Mouse (Mus musculus): ENCODE measurements around the gene Gnat2.

Gnat2 gene

DNA sequence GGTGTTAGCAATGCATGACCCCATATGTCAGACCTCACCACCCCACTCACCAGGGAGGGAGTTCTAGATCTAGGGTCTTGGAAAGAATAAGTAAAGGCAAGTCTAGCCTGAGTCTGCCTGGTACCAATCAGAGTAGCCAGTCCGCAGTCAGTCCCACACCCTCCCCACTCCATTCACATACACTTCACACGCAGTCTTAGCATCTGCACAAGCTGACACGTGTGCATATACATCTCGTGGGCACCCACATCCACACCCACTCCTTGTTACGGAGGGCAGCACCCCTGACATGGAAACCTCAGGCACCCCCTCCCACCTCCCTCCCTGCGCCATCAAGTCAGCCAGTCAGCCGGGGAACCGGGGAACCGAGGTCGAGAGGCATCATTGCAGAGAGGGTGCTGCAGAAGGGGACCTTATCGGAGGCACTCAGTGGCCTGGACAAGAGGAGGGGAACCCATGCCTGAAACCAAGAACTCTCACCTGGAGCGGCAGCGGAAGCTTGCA lies 7.8 kb upstream of the Gnat2 start:
- DNase-seq (ENCODE audit: extremely low spot score, low read depth, low spot score): no peak

- peak; percentile 56 for DNase-seq (ENCODE audit: extremely low spot score, low read depth, low spot score)
Observed at GRCm38 (mm10) chr3:108085281-108085720, 7.3 kb upstream of the Gnat2 start.

DNA sequence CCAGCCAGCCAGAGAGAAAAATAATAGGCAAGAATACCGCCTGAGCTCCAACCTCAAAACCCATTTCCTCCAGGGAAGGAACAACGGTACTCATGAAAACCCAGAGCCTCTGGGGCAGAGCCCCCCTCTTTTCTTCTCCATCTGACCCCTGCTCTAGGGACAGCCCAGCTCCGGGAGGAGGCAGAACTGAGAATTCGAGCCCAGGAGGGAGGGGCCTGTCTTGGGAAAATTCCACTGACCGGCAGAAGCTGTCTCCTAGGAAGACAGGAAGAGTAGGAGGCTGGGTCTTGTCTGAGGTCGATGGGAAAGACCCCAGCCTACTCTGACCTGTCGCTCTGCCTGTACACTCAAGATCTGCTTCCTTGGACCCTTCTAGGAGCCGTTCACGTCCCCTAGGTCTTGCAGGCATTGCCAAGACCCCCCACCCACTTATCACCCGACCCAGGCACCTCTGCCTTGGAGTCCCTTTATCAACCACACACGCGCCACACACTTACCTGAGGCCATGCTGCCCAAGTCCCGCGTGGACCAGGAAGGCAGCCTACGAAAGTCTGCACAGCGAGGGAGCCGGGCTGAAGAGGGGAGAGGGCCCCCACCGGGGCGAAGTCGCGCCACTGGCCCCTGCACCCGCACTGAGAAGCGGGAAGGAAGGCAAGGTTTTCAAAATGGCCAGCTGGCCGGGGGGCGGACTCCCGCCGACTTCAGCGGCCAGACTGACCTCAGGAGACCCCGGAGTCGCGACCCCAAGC lies 6.7 kb upstream of the Gnat2 start:
- DNase-seq (ENCODE audit: extremely low spot score, low read depth, low spot score): no peak

- DNase-seq (ENCODE audit: extremely low spot score, low read depth, low spot score): peak; percentile 37
Observed at GRCm38 (mm10) chr3:108086470-108086979, 6.1 kb upstream of the Gnat2 start, which contains the start of gene Ampd2. Gene Ampd2 (minus strand): TSS chr3:108086651.

DNA sequence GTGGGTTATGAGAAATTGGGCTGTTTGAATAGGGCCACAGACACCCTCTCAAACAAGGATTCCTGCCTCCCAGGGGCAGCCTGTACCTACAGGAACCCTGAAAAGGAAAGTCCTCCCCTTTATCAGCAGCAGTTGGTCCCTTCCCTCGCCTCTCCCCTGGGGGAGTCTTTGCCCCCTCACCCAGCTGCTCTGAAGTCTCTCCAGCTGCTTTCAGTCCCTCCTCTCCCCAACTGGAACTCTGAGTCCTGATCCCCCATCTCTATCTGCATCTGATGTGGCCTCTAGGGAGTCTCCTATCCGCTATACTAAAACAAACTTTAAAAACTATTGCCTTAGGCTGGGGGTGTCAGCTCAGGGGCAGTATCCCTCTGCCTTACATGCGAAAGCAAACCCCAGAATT lies 5.3 kb upstream of the Gnat2 start:
- DNase-seq (ENCODE audit: extremely low spot score, low read depth, low spot score): no peak

DNA sequence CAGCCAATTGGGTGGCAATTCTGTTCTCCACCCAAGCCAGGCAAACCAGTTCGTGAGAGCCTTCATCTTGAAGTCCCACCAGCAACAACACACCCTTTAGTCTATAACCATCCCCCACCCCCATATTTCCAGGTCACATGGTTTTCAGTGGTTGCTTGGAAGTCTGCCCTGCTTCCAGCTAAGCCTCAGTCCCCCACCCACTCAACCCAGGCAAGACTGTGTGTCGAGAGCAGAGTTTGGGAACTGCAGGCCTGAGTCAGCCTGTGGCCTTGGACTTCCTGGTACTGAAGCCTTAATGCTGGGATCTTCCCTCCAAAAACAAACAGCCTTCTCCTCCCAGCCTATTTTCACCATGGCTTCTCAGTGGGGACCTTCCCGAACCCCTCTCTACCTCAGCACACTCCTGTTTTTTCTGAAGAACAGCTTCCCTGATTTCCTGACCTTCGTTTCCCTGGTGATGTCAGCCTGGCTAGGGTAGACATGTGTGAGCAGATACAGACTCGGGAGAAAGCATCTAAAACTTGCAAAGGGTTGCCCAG lies 3.7 kb upstream of the Gnat2 start:
- DNase-seq (ENCODE audit: extremely low spot score, low read depth, low spot score): no peak

- no peak for DNase-seq (ENCODE audit: extremely low spot score, low read depth, low spot score)
Observed at GRCm38 (mm10) chr3:108089916-108090315, 2.7 kb upstream of the Gnat2 start.

- DNase-seq (ENCODE audit: extremely low spot score, low read depth, low spot score): no peak
Observed at GRCm38 (mm10) chr3:108090561-108090960, 2.0 kb upstream of the Gnat2 start.

GRCm38 (mm10) chr3:108092030-108092429 lies 559 bp upstream of the Gnat2 start:
- DNase-seq (ENCODE audit: extremely low spot score, low read depth, low spot score): no peak

DNA sequence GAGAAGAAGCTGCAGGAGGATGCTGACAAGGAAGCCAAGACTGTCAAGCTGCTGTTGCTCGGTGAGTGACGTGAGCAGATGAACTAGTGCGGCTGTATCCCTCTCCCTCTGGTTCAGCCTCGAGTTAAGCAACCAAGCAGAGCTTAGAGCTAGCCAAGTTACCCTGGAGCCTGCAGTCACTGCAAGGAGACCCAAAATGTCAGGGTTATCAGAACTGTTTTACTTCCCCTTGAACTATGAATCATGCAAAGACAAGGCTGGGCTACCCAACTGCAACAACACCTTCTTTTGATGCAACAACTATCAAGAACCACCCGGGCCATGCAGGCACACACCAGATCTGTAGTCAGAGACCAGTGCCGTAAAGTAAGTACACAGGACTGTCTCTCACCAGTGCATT lies 717 bp downstream of the Gnat2 start:
- DNase-seq (ENCODE audit: extremely low spot score, low read depth, low spot score): no peak

- no peak for DNase-seq (ENCODE audit: extremely low spot score, low read depth, low spot score)
Observed at GRCm38 (mm10) chr3:108094146-108094545, 1.6 kb downstream of the Gnat2 start.

DNA sequence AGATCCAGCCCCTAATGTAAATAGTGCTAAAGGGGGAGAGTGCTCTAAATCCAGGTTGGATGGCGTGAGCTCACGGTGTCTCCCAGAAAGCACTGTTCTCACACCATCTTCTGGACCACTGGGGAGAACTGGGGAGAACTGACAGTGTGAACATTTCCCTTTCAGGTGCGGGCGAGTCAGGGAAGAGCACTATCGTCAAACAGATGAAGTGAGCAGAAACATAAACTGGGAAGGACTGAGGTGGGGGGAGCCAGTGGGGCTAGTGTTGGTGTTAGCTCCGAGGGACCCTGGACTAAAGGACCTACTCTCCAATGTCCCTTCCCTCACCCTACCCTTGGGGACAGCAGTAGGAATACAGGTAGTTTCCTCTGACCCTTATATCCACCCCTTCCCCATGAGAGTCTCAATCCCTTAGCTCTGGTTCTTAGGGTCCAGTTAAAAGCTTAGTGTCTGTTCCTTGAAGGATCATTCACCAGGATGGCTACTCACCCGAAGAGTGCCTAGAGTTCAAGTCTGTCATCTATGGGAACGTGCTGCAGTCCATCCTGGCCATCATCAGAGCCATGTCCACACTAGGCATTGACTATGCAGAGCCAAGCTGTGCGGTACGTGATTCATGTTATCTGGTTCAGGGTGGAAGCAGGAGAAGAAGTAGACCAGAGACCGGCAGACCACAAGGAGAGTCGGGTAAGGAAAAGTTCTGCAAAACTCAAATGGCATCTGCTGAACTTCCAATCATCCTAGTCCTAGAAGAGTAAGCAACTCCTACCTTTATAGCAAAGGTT lies 2.6 kb downstream of the Gnat2 start:
- DNase-seq (ENCODE audit: extremely low spot score, low read depth, low spot score): no peak

DNA sequence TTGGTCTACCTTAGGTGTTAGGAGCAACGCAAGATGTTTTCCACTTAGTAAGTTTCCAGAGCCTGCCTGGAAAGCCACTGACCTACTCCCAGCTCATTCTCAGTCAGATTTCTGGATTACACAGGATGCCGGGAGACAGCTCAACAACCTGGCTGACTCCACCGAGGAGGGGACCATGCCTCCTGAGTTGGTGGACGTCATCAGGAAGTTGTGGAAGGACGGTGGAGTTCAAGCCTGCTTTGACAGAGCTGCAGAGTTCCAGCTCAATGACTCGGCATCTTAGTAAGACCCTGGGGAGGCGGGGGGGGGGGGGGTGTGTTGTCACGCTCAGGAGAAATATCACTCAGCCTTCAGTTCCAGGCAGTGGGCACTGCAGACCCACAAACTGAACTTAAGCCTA lies 3.6 kb downstream of the Gnat2 start:
- DNase-seq (ENCODE audit: extremely low spot score, low read depth, low spot score): no peak

DNA sequence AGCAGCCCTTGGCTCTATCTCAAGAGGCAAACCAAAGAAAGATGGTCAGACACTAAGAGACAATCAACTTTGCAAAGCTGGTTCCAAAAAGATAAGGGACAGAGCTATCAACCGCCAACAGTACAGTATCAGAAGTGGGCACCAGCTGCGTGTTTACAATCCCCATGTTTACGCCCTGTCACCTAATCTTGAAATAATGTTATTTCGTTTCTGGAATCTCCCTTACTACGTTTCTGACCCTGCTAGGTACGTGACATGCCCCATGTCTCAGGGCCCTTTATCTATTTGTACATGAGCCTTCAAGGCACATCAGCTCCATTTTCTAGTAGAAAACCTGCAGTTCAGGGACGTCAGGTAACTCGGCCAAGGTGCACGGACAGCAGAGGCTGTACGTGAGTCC lies 4.1 kb downstream of the Gnat2 start:
- no peak for DNase-seq (ENCODE audit: extremely low spot score, low read depth, low spot score)

- DNase-seq (ENCODE audit: extremely low spot score, low read depth, low spot score): no peak
Observed at GRCm38 (mm10) chr3:108097656-108098055, 5.1 kb downstream of the Gnat2 start.

DNA sequence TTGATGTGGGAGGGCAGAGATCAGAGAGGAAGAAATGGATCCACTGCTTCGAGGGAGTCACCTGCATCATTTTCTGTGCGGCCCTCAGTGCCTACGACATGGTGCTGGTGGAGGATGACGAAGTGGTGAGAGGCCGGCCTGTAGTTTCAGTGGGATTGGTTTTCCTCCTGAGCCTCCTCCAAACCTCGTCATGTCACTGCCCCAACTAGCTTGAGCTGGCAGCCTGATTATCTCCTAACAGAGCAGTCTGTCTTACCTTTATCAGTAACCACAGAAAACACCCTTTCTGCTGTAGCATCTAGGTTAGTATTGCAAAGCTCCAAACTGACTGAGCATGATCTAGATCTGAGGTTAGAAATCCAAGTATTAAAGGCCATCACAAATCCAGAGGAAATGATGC lies 5.7 kb downstream of the Gnat2 start:
- no peak for DNase-seq (ENCODE audit: extremely low spot score, low read depth, low spot score)

DNA sequence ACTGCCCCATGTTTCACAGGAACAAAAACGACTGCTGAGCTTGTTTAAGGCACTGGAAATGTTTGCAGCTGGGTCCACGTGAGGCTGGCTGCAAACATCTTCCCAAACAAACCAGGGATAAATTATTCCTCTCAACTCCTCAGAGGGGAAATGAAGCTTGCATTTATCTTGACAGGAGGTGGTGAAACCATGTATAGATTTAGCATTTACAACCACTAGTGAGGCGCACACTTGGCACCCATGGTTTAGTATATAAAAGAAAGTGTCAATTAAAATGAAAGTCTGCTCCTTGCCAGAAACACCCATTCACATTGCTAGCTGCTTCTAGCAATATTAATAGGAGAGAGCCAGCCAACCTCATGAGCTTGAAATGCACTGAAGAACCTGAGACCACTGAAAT lies 9.0 kb downstream of the Gnat2 start:
- no peak for DNase-seq (ENCODE audit: extremely low spot score, low read depth, low spot score)

DNA sequence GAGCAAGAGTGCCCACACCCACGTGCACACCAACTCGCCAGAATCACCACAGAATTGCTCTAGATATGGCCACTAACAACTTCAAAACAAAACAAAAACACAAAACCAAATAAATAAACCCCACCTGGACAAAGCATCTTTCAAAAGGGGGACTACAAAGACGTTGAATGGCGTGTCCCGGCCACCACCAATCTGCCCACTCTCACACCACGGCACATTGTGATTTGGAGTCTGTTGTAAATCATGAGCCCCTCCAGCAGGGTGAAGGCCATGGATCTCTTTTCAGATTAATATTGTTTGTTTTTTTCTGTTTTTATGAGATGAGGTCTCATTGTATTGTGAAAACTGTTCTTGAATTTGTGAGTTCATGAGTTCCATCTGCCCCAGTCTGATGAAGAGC lies 9.5 kb downstream of the Gnat2 start:
- no peak for DNase-seq (ENCODE audit: extremely low spot score, low read depth, low spot score)

- DNase-seq (ENCODE audit: extremely low spot score, low read depth, low spot score): no peak
Observed at GRCm38 (mm10) chr3:108105281-108105680, 12.7 kb downstream of the Gnat2 start.

GRCm38 (mm10) chr3:108111320-108111719 lies 18.7 kb downstream of the Gnat2 start:
- DNase-seq (ENCODE audit: extremely low spot score, low read depth, low spot score): no peak

- no peak for DNase-seq (ENCODE audit: extremely low spot score, low read depth, low spot score)
Observed at GRCm38 (mm10) chr3:108112246-108112645, 19.7 kb downstream of the Gnat2 start.

GRCm38 (mm10) chr3:108112666-108113065 lies 20.1 kb downstream of the Gnat2 start:
- no peak for DNase-seq (ENCODE audit: extremely low spot score, low read depth, low spot score)

All from hindlimb bud, embryonic 11.5 days (tissue).